Mouse (Mus musculus) cerebellum, adult 8-10 months (tissue): ENCODE measurements around the gene Urad.

Experiments
- DNase-seq: peaks from one replicate; pipeline ENCODE4 v3.0.0; 2022

Urad gene

GRCm38 (mm10) chr5:147323237-147323917, 1.1 kb upstream of the Urad start:
- peak; percentile 50 for DNase-seq

- DNase-seq, result peak; percentile 29
Measured at GRCm38 (mm10) chr5:147319653-147320052, 2.6 kb downstream of the Urad start.

GRCm38 (mm10) chr5:147317991-147318390, 4.2 kb downstream of the Urad start:
- no peak for DNase-seq

- DNase-seq, result no peak
Measured at GRCm38 (mm10) chr5:147317321-147317720, 4.9 kb downstream of the Urad start.

GRCm38 (mm10) chr5:147315432-147316075, 6.7 kb downstream of the Urad start:
- DNase-seq, result no peak

GRCm38 (mm10) chr5:147314646-147315431, 7.4 kb downstream of the Urad start:
- no peak for DNase-seq

GRCm38 (mm10) chr5:147312830-147313685, 9.2 kb downstream of the Urad start:
- no peak for DNase-seq

GRCm38 (mm10) chr5:147309786-147310185, 12.5 kb downstream of the Urad start:
- no peak for DNase-seq

GRCm38 (mm10) chr5:147308451-147308850, 13.8 kb downstream of the Urad start:
- DNase-seq, result no peak

- DNase-seq, result no peak
Measured at GRCm38 (mm10) chr5:147307398-147307785, 14.8 kb downstream of the Urad start.

GRCm38 (mm10) chr5:147306638-147307397, 15.4 kb downstream of the Urad start, which contains the start of gene Cdx2:
Gene Cdx2 (minus strand): TSS chr5:147307270.
- no peak for DNase-seq

- no peak for DNase-seq
Measured at GRCm38 (mm10) chr5:147305856-147306637, 16.2 kb downstream of the Urad start.

- DNase-seq, result no peak
Measured at GRCm38 (mm10) chr5:147305166-147305565, 17.1 kb downstream of the Urad start.

- no peak for DNase-seq
Measured at GRCm38 (mm10) chr5:147304276-147305155, 17.7 kb downstream of the Urad start.

- no peak for DNase-seq
Measured at GRCm38 (mm10) chr5:147302746-147303400, 19.4 kb downstream of the Urad start.

GRCm38 (mm10) chr5:147302141-147302540, 20.1 kb downstream of the Urad start:
- DNase-seq, result no peak

GRCm38 (mm10) chr5:147301781-147302070, 20.5 kb downstream of the Urad start:
- no peak for DNase-seq

GRCm38 (mm10) chr5:147300917-147301780, 21.1 kb downstream of the Urad start:
- no peak for DNase-seq

GRCm38 (mm10) chr5:147300001-147300363, 22.3 kb downstream of the Urad start:
- DNase-seq, result no peak
